Mouse (Mus musculus) stomach, postnatal 0 days (tissue): ENCODE data around the gene Olfr390. TPM values are rescaled to one million over a fixed set of nuclear protein-coding genes. Genes with fewer than 3 reads are reported as not detected.

ENCODE experiments used
- ATAC-seq: fragments of 200-750 bp; cut with Nextera tagmentation; 2 replicates; pipeline ENCODE4 v1.8.0; 2017; ENCODE audit not compliant: low FRiP score, low TSS enrichment
- DNase-seq: peaks from one replicate; pipeline ENCODE4 v3.0.0-alpha.2; 2016; ENCODE audit warnings: low spot score
- H3K27ac ChIP-seq: fragments of 300-500 bp; sonication (generic); replicated peaks from 2 replicates; pipeline ENCODE4 v1.5.1; 2014; ENCODE audit warnings: mild to moderate bottlenecking, control low read depth
- H3K27me3 ChIP-seq: fragments of 300-500 bp; sonication (generic); 2 replicates; pipeline ENCODE4 v1.6.1; 2014; ENCODE audit warnings: low read length; ENCODE audit not compliant: control insufficient read depth, insufficient read depth
- H3K36me3 ChIP-seq: fragments of 300-500 bp; sonication (generic); 2 replicates; pipeline ENCODE4 v1.6.1; 2014; ENCODE audit warnings: low read length, mixed read lengths; ENCODE audit not compliant: control insufficient read depth, insufficient read depth
- H3K4me1 ChIP-seq: fragments of 300-500 bp; sonication (generic); replicated peaks from 2 replicates; pipeline ENCODE4 v1.6.1; 2014; ENCODE audit warnings: antibody characterized with exemption; ENCODE audit not compliant: control insufficient read depth, insufficient read depth
- H3K4me2 ChIP-seq: fragments of 300-500 bp; sonication (generic); replicated peaks from 2 replicates; pipeline ENCODE4 v1.6.1; 2014; ENCODE audit warnings: low read depth, mild to moderate bottlenecking, control low read depth, moderate library complexity
- H3K4me3 ChIP-seq: fragments of 300-500 bp; sonication (generic); 2 replicates; pipeline ENCODE4 v1.5.1; 2014; ENCODE audit warnings: low read depth, low read length, control low read depth
- H3K9ac ChIP-seq: fragments of 300-500 bp; sonication (generic); 2 replicates; pipeline ENCODE4 v1.6.1; 2014; ENCODE audit warnings: mild to moderate bottlenecking, low read length, control low read depth, mixed read lengths
- H3K9me3 ChIP-seq: fragments of 300-500 bp; sonication (generic); 2 replicates; pipeline ENCODE4 v1.6.1; 2016; ENCODE audit warnings: low read length; ENCODE audit not compliant: control insufficient read depth
- CTCF ChIP-seq: IDR thresholded peaks from 2 replicates; pipeline ENCODE4 v1.5.1; 2016; ENCODE audit warnings: antibody characterized with exemption, low read depth, mild to moderate bottlenecking, moderate library complexity
- EP300 ChIP-seq: optimal IDR thresholded peaks from 2 replicates; pipeline ENCODE3; 2016; ENCODE audit warnings: antibody characterized with exemption
- WGBS: fragments of 180-500 bp; shearing (Covaris S2); extraction: QIAGEN DNeasy Blood & Tissue Kit; methylation state at CpG from one replicate; pipeline ENCODE4 v1.1.7; 2014; 5-methylcytosine and 5-hydroxymethylcytosine counted together
- polyA plus RNA-seq: library from polyadenylated mRNA; unstranded; fragments of >200 nt; fragmentation: Nextera tagmentation; extraction: Ambion mirVana; gene quantifications from 2 replicates; pipeline ENCODE4 v1.2.1, GENCODE M21; 2015

Gene Olfr390
- not detected in 2 replicates for polyA plus RNA-seq

DNA sequence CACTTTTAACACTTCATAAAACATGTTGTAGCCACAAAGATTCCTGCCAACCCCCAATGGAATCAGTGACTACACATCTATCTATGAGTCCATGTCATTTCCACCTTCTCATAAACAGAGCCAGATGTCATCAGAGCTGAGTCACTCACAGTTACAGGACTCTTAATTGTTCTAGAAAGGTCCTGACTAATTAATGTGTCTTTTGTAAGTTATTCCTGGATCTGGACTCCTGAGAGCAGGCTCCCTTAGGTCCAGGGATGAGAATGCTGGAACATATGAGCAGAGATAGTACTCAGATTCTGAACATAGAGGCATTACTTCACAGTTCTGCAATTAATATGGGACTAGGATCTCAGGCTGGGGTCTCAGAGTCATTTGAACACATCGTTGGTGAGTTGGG, at the start of gene Olfr390:
Olfr390 (plus strand) TSS at position 301 of the 400 bp plus-strand sequence.
- H3K4me1 ChIP-seq, result no peaks in the 10 kb centered on the region
- WGBS, result 53% methylated on average over 1 of the region's 1 CpGs
- no peak within 1 kb of the TSS for H3K9ac ChIP-seq
- TF ChIP-seq CTCF (no peak), EP300 (no peak)
- H3K27me3 ChIP-seq, result no peaks in the 10 kb centered on the region
- H3K4me2 ChIP-seq, result no peak within 1 kb of the TSS
- no peaks in the 10 kb centered on the region for H3K36me3 ChIP-seq
- DNase-seq, result no peak
- no peak within 1 kb of the TSS for H3K4me3 ChIP-seq
- no peak within 1 kb of the TSS for H3K27ac ChIP-seq
- ATAC-seq, result no peak
- no peaks in the 10 kb centered on the region for H3K9me3 ChIP-seq

DNA sequence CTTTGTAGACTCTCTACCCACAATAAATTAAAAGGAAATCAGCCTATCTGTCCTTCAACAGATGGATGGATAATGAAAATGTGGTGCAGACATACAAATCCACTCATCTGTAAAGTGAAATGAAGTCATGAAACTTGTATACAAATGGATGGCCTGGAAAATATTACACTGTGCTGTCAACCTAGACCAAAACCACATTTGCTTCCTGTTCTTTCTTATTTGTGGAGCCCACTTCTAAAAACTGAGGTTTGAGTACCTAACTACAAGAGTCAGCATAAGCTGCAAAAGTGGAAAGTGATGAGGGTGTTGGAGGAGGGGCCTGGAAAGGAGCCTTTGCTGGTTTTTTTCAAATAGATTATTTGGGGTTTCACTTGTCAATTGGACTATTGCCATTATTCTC, 23.6 kb upstream of the Olfr390 start:
- no peaks in the 10 kb centered on the region for H3K36me3 ChIP-seq
- ATAC-seq, result no peak

DNA sequence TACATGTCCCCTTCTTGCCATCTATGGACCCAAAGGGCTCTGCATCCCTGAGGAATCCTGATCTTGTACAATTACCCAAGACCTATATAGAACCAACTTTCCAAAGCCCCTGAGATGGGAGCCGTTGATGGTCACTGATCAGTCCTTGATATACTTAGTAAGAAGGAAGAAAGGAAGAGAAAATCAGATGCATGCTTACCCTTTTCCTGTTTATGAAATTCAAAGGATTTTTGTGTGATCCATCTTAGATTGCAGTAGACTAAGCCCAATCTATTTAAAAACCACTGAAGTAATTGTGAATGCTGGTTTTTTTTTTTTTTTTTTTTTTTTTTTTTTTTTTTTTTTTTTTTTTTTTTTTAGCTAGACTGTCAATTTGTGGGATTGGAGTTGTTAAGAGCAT, 2.2 kb upstream of the Olfr390 start, which contains the start of gene Olfr389:
Olfr389 (minus strand) TSS at position 101 of the 400 bp plus-strand sequence.
- no peaks in the 10 kb centered on the region for H3K36me3 ChIP-seq
- no peaks in the 10 kb centered on the region for H3K9me3 ChIP-seq
- no peak within 1 kb of the TSS for H3K9ac ChIP-seq
- no peak within 1 kb of the TSS for H3K4me2 ChIP-seq
- H3K4me1 ChIP-seq, result no peaks in the 10 kb centered on the region
- H3K27ac ChIP-seq, result no peak within 1 kb of the TSS
- WGBS, result 90% methylated on average over 1 of the region's 1 CpGs
- DNase-seq, result no peak
- ATAC-seq, result no peak
- no peaks in the 10 kb centered on the region for H3K27me3 ChIP-seq
- H3K4me3 ChIP-seq, result no peak within 1 kb of the TSS
- TF ChIP-seq CTCF (no peak), EP300 (no peak)

More for the DNA sequence above, 23.6 kb upstream of the Olfr390 start:
- no peak overlapping the region for H3K4me3 ChIP-seq
- H3K9me3 ChIP-seq, result no peaks in the 10 kb centered on the region
- no peaks in the 10 kb centered on the region for H3K4me1 ChIP-seq
- H3K4me2 ChIP-seq, result no peak overlapping the region
- no peak for DNase-seq
- H3K9ac ChIP-seq, result no peak overlapping the region
- no peaks in the 10 kb centered on the region for H3K27me3 ChIP-seq
- TF ChIP-seq EP300 (no peak), CTCF (no peak)
- no peak overlapping the region for H3K27ac ChIP-seq

DNA sequence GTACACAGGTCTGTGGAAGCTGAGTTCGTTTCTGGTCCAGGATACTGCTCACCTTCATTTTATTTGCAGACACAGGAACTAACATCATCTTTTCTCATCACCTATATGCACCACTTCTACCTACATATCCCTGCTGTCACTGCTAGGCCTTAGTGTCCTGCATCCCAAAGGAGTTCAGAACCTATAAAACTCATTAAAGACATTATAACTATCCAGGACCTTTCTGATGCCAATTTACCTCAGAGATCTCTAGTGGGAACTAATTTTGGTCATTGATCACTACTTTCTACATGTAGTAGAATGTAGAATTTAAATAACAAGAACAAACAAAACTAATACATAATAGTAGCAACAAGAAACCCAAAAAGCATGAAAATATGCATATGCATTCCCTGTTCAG, 20.2 kb downstream of the Olfr390 start, which contains the start of gene Olfr391-ps:
Olfr391-ps (minus strand) TSS at position 101 of the 400 bp plus-strand sequence.
- WGBS, result 11% methylated on average over 1 of the region's 1 CpGs
- Histone ChIP-seq H3K4me3 (no peak within 1 kb of the TSS), H3K9me3 (no peaks in the 10 kb centered on the region), H3K27ac (no peak within 1 kb of the TSS), H3K4me2 (no peak within 1 kb of the TSS), H3K4me1 (no peaks in the 10 kb centered on the region), H3K9ac (no peak within 1 kb of the TSS), H3K27me3 (no peaks in the 10 kb centered on the region), H3K36me3 (no peaks in the 10 kb centered on the region)
- DNase-seq (no peak), ATAC-seq (no peak)
- TF ChIP-seq CTCF (no peak), EP300 (no peak)

DNA sequence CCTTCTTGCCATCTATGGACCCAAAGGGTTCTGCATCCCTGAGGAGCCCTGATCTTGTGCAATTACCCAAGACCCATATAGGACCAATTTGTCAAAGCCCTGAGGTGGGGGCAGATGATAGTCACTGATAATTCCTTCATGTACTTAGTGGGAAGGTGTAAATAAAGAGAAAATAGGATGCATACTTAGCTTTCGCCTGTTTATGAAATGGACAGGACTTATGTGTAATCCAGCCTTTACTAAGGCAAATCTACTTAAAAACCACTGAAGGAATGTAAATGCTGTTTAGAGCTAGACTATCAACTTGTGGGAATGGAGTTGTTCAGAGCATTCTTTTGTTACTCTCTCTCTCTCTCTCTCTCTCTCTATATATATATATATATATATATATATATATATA, 34.2 kb downstream of the Olfr390 start, which contains the start of gene Olfr392:
Olfr392 (minus strand) TSS at position 101 of the 400 bp plus-strand sequence.
- ATAC-seq, result no peak
- Histone ChIP-seq H3K27me3 (no peaks in the 10 kb centered on the region), H3K4me1 (no peaks in the 10 kb centered on the region), H3K27ac (no peak within 1 kb of the TSS), H3K4me3 (no peak within 1 kb of the TSS), H3K9me3 (no peaks in the 10 kb centered on the region), H3K9ac (no peak within 1 kb of the TSS), H3K36me3 (no peaks in the 10 kb centered on the region), H3K4me2 (no peak within 1 kb of the TSS)
- TF ChIP-seq EP300 (no peak), CTCF (no peak)
- no peak for DNase-seq
- 92% methylated on average over 1 of the region's 1 CpGs for WGBS

Other genes starting within 250 kb of the Olfr390 start
- not detected in 2 replicates for gene Olfr385, start 190.0 kb upstream of the Olfr390 start, polyA plus RNA-seq
- gene Olfr384, start 184.4 kb upstream of the Olfr390 start, polyA plus RNA-seq, result not detected in 2 replicates
- gene Zfp735, start 94.2 kb upstream of the Olfr390 start, polyA plus RNA-seq, result not detected in 2 replicates
- not detected in 2 replicates for gene Olfr389, start 2.3 kb upstream of the Olfr390 start, polyA plus RNA-seq
- gene Olfr391-ps, start 20.1 kb downstream of the Olfr390 start, polyA plus RNA-seq, result not detected in 2 replicates
- gene Olfr392, start 34.1 kb downstream of the Olfr390 start, polyA plus RNA-seq, result not detected in 2 replicates
- not detected in 2 replicates for gene Olfr393, start 68.5 kb downstream of the Olfr390 start, polyA plus RNA-seq
- not detected in 2 replicates for gene Olfr394, start 107.8 kb downstream of the Olfr390 start, polyA plus RNA-seq
- not detected in 2 replicates for gene Olfr395, start 126.3 kb downstream of the Olfr390 start, polyA plus RNA-seq
- 0.08 TPM in 1 of 2 replicates, not detected in the other for gene Olfr23, start 153.7 kb downstream of the Olfr390 start, polyA plus RNA-seq
- not detected in 2 replicates for gene Olfr397, start 177.9 kb downstream of the Olfr390 start, polyA plus RNA-seq
- gene Olfr398, start 207.4 kb downstream of the Olfr390 start, polyA plus RNA-seq, result 0.01 TPM in 1 of 2 replicates, not detected in the other